Mouse (Mus musculus) cortical plate, adult 2 months (tissue): ENCODE measurements around the gene Polr3g.

Experiments used
- CTCF ChIP-seq: fragments of 200-500 bp; IDR thresholded peaks from 2 replicates; pipeline ENCODE4 v1.5.1; 2011; ENCODE audit warnings: mild to moderate bottlenecking, control low read depth, low read length; ENCODE audit not compliant: insufficient read depth; ENCODE audit errors: extremely low read depth
- POLR2A ChIP-seq: fragments of 200-500 bp; IDR thresholded peaks from 2 replicates; pipeline ENCODE4 v1.6.1; 2011; ENCODE audit warnings: mild to moderate bottlenecking, low read length, control low read depth; ENCODE audit not compliant: insufficient read depth; ENCODE audit errors: extremely low read depth

- TF ChIP-seq POLR2A: no peak
- TF ChIP-seq CTCF: no peak
Observed at GRCm38 (mm10) chr13:81664331-81664698, 46.5 kb downstream of the Polr3g start.
